Mouse (Mus musculus) adrenal gland, postnatal 4 days (tissue): ENCODE results near the gene Cryzl1. TPM values are rescaled to one million over a fixed set of nuclear protein-coding genes. Genes with fewer than 3 reads are reported as not detected.
"Not testable (repeated sequence)": the region's sequence is repeated elsewhere in the genome, so short reads cannot be mapped to it uniquely, and the experiment has no call there.

Experiments used
- DNase-seq, 2 experiments: peaks; one replicate each; pipeline ENCODE4 v3.0.0; 2021 to 2022; ENCODE audit warnings: low spot score in 2 of 2, mixed read lengths in 2 of 2
- total RNA-seq, 2 experiments: library from RNA; stranded (reverse); gene quantifications; 2 replicates each; pipeline ENCODE4 v1.2.3; 2021

Gene Cryzl1
- total RNA-seq, 2 experiments from 2014 or later, result 61.0 to 67.9 TPM

GRCm38 (mm10) chr16:91645995-91646602, 82.7 kb downstream of the Cryzl1 start:
- no peak for DNase-seq

DNA sequence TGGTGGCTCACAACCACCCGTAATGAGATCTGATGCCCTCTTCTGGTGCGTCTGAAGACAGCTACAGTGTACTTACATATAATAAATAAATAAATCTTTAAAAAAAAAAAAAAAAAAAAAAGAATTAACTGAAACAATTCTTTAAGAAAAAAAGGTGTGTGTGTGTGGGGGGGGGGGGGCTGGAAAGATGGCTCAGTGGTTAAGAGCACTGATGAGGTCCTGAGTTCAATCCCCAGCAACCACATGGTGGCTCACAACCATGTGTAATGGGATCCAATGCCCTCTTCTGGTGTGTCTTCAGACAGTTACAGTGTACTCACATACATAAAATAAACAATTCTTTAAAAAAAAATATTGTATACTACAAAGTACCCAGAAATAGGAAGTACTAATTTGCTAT, 83.4 kb downstream of the Cryzl1 start:
- not testable (repeated sequence) for DNase-seq

DNA sequence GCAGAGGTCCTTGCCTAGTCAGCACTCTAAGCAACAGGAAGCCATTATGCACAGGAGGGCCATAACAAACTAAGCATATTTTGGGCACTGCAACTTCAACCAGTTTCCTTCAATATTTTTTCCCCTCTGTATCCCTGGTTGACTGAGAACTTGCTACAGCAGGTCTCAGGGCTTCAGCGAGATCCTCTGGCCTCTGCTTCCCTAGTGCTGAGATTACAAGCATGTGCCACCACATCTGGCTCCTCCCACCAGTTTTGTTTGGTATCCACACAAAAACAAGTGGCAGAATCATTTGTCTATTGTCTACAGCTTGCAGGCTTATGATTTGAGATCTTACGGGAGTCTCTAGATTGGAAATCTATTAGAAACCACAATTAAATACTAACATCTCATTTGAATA, 83.9 kb downstream of the Cryzl1 start:
- DNase-seq, result no peak

DNA sequence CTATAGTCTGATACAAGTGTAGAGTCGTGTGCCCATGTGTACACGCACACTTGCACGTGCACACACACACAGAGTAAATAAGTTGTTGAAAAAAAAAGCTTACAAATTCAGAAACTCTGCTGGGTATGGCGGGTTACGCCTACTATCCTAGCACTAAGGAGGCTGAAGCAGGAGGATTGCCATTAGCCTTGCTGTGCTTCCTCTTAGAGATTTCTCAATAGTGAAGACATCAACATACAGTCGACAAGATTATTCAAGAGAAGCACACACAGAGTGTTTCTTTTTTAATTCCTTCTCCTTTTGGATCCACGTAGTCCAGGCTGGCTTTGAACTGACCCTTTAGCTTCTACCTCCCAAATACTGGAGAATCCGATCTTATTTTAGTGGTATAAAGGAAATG, 88.6 kb downstream of the Cryzl1 start:
- no peak for DNase-seq

- DNase-seq, result no peak
These were observed 89.1 kb downstream of the Cryzl1 start for GRCm38 (mm10) chr16:91639636-91640035.

Other genes with a start within 250 kb of the Cryzl1 start
- 10 to 100 TPM; 87.7 to 92.9 TPM for gene Ifnar1, start 243.7 kb downstream of the Cryzl1 start, total RNA-seq
- gene Ifngr2, start 181.9 kb downstream of the Cryzl1 start, total RNA-seq, result 10 to 100 TPM; 38.5 to 40.9 TPM
- 10 to 100 TPM; 29.2 to 29.8 TPM for gene Tmem50b, start 131.2 kb downstream of the Cryzl1 start, total RNA-seq
- 1 to 10 TPM; 5.6 to 8.7 TPM for gene Dnajc28, start 109.9 kb downstream of the Cryzl1 start, total RNA-seq
- gene Gart, start 82.0 kb downstream of the Cryzl1 start, total RNA-seq, result 100 to 1,000 TPM; 117 to 118 TPM
- gene Son, start 81.5 kb downstream of the Cryzl1 start, total RNA-seq, result 100 to 1,000 TPM; 265 to 299 TPM
- gene Donson, start 40.2 kb downstream of the Cryzl1 start, total RNA-seq, result 10 to 100 TPM; 15.0 to 21.0 TPM
- gene Itsn1, start 306 bp upstream of the Cryzl1 start, total RNA-seq, result 10 to 100 TPM; 54.5 to 59.7 TPM